Mouse (Mus musculus): ENCODE results near the gene Tprgl. TPM values are rescaled to one million over a fixed set of nuclear protein-coding genes. Genes with fewer than 3 reads are reported as not detected.
A peak's percentile ranks its signal among the peaks of the same experiment; 100 is the strongest.

Tprgl gene
- polyA plus RNA-seq, 1 experiment = 173 TPM

- TF ChIP-seq POLR2A (IDR thresholded peaks at IDR 0.05; ENCODE audit: low read depth, low read length) (no peak), CTCF (conservative IDR thresholded peaks at IDR 0.05; ENCODE audit: insufficient read depth, insufficient read length, low read depth, low read length) (peak; percentile 88)
- peaks cover 6% of the 10 kb centered on the region; the same call in 1 of the 2 replicates for H3K4me1 ChIP-seq (ENCODE audit: control insufficient read depth, insufficient read depth, low read length)
- DNase-seq = peak; percentile 70
- no peak overlapping the region for H3K27ac ChIP-seq (ENCODE audit: insufficient read depth, low read depth, low read length)
- H3K4me3 ChIP-seq (ENCODE audit: insufficient read depth, low read depth, low read length) = no peak overlapping the region
- H3K27me3 ChIP-seq (replicated peaks; ENCODE audit: control insufficient read depth, insufficient read depth, low read length) = no peaks in the 10 kb centered on the region
- H3K36me3 ChIP-seq (ENCODE audit: control insufficient read depth, insufficient read depth, low read length) = no peaks in the 10 kb centered on the region
- WGBS = 7% methylated on average over 7 of the region's 7 CpGs
Measured at GRCm38 (mm10) chr4:154163296-154163695, 2.8 kb upstream of the Tprgl start.

GRCm38 (mm10) chr4:154159961-154160537 is 417 bp downstream of the Tprgl start:
- TF ChIP-seq POLR2A (IDR thresholded peaks at IDR 0.05; ENCODE audit: low read depth, low read length) (no peak), CTCF (conservative IDR thresholded peaks at IDR 0.05; ENCODE audit: insufficient read depth, insufficient read length, low read depth, low read length) (no peak)
- no peak for DNase-seq
- WGBS = 1% methylated on average over 47 of the region's 47 CpGs

GRCm38 (mm10) chr4:154159002-154159401 is 1.5 kb downstream of the Tprgl start:
- Histone ChIP-seq H3K27ac (ENCODE audit: insufficient read depth, low read depth, low read length) (no peak overlapping the region), H3K4me1 (ENCODE audit: control insufficient read depth, insufficient read depth, low read length) (peaks cover 6% of the 10 kb centered on the region; the same call in 1 of the 2 replicates), H3K36me3 (ENCODE audit: control insufficient read depth, insufficient read depth, low read length) (no peaks in the 10 kb centered on the region), H3K4me3 (ENCODE audit: insufficient read depth, low read depth, low read length) (no peak overlapping the region; the same call in 1 of the 2 replicates), H3K27me3 (replicated peaks; ENCODE audit: control insufficient read depth, insufficient read depth, low read length) (no peaks in the 10 kb centered on the region)
- peak; percentile 88 for DNase-seq
- WGBS = 16% methylated on average over 6 of the region's 6 CpGs
- TF ChIP-seq POLR2A (IDR thresholded peaks at IDR 0.05; ENCODE audit: low read depth, low read length) (no peak), CTCF (conservative IDR thresholded peaks at IDR 0.05; ENCODE audit: insufficient read depth, insufficient read length, low read depth, low read length) (peak; percentile 97)

More at GRCm38 (mm10) chr4:154159961-154160537, 417 bp downstream of the Tprgl start:
- peaks cover 6% of the 10 kb centered on the region; the same call in 1 of the 2 replicates for H3K4me1 ChIP-seq (ENCODE audit: control insufficient read depth, insufficient read depth, low read length)
- H3K4me3 ChIP-seq (ENCODE audit: insufficient read depth, low read depth, low read length) = peak overlapping the region; percentile 85
- no peaks in the 10 kb centered on the region for H3K27me3 ChIP-seq (replicated peaks; ENCODE audit: control insufficient read depth, insufficient read depth, low read length)
- H3K36me3 ChIP-seq (ENCODE audit: control insufficient read depth, insufficient read depth, low read length) = no peaks in the 10 kb centered on the region
- peak overlapping the region; percentile 54 for H3K27ac ChIP-seq (ENCODE audit: insufficient read depth, low read depth, low read length)

GRCm38 (mm10) chr4:154157970-154158662 is 2.4 kb downstream of the Tprgl start:
- H3K4me3 ChIP-seq (ENCODE audit: insufficient read depth, low read depth, low read length) = no peak overlapping the region
- H3K27me3 ChIP-seq (replicated peaks; ENCODE audit: control insufficient read depth, insufficient read depth, low read length) = no peaks in the 10 kb centered on the region
- TF ChIP-seq CTCF (conservative IDR thresholded peaks at IDR 0.05; ENCODE audit: insufficient read depth, insufficient read length, low read depth, low read length) (no peak), POLR2A (IDR thresholded peaks at IDR 0.05; ENCODE audit: low read depth, low read length) (no peak)
- no peaks in the 10 kb centered on the region for H3K36me3 ChIP-seq (ENCODE audit: control insufficient read depth, insufficient read depth, low read length)
- H3K27ac ChIP-seq (ENCODE audit: insufficient read depth, low read depth, low read length) = no peak overlapping the region
- DNase-seq = no peak
- 92% methylated on average over 14 of the region's 14 CpGs for WGBS
- peaks cover 6% of the 10 kb centered on the region; the same call in 1 of the 2 replicates for H3K4me1 ChIP-seq (ENCODE audit: control insufficient read depth, insufficient read depth, low read length)

- WGBS = 81% methylated on average over 7 of the region's 7 CpGs
- no peaks in the 10 kb centered on the region for H3K27me3 ChIP-seq (replicated peaks; ENCODE audit: control insufficient read depth, insufficient read depth, low read length)
- TF ChIP-seq CTCF (conservative IDR thresholded peaks at IDR 0.05; ENCODE audit: insufficient read depth, insufficient read length, low read depth, low read length) (no peak), POLR2A (IDR thresholded peaks at IDR 0.05; ENCODE audit: low read depth, low read length) (no peak)
Measured at GRCm38 (mm10) chr4:154156050-154156449, 4.4 kb downstream of the Tprgl start.

GRCm38 (mm10) chr4:154154104-154154503 is 6.4 kb downstream of the Tprgl start:
- no peak overlapping the region for H3K27ac ChIP-seq (ENCODE audit: insufficient read depth, low read depth, low read length)
- 77% methylated on average over 11 of the region's 11 CpGs for WGBS
- no peaks in the 10 kb centered on the region for H3K27me3 ChIP-seq (replicated peaks; ENCODE audit: control insufficient read depth, insufficient read depth, low read length)
- TF ChIP-seq POLR2A (IDR thresholded peaks at IDR 0.05; ENCODE audit: low read depth, low read length) (no peak), CTCF (conservative IDR thresholded peaks at IDR 0.05; ENCODE audit: insufficient read depth, insufficient read length, low read depth, low read length) (no peak)
- no peaks in the 10 kb centered on the region; the same call in 1 of the 2 replicates for H3K4me1 ChIP-seq (ENCODE audit: control insufficient read depth, insufficient read depth, low read length)
- DNase-seq = no peak
- H3K4me3 ChIP-seq (ENCODE audit: insufficient read depth, low read depth, low read length) = no peak overlapping the region
- H3K36me3 ChIP-seq (ENCODE audit: control insufficient read depth, insufficient read depth, low read length) = no peaks in the 10 kb centered on the region

More at GRCm38 (mm10) chr4:154156050-154156449, 4.4 kb downstream of the Tprgl start:
- Histone ChIP-seq H3K27ac (ENCODE audit: insufficient read depth, low read depth, low read length) (no peak overlapping the region), H3K4me3 (ENCODE audit: insufficient read depth, low read depth, low read length) (no peak overlapping the region), H3K36me3 (ENCODE audit: control insufficient read depth, insufficient read depth, low read length) (no peaks in the 10 kb centered on the region), H3K4me1 (ENCODE audit: control insufficient read depth, insufficient read depth, low read length) (peaks cover 3% of the 10 kb centered on the region; the same call in 1 of the 2 replicates)
- peak; percentile 31 for DNase-seq

- no peak overlapping the region for H3K4me3 ChIP-seq (ENCODE audit: insufficient read depth, low read depth, low read length)
Measured at GRCm38 (mm10) chr4:154146342-154146741, 14.1 kb downstream of the Tprgl start.

More at GRCm38 (mm10) chr4:154146342-154146741, 14.1 kb downstream of the Tprgl start:
- Histone ChIP-seq H3K27me3 (replicated peaks; ENCODE audit: control insufficient read depth, insufficient read depth, low read length) (no peaks in the 10 kb centered on the region), H3K27ac (ENCODE audit: insufficient read depth, low read depth, low read length) (no peak overlapping the region), H3K36me3 (ENCODE audit: control insufficient read depth, insufficient read depth, low read length) (no peaks in the 10 kb centered on the region), H3K4me1 (ENCODE audit: control insufficient read depth, insufficient read depth, low read length) (peaks cover 6% of the 10 kb centered on the region; the same call in 1 of the 2 replicates)
- WGBS = 73% methylated on average over 10 of the region's 10 CpGs
- DNase-seq = no peak
- no peak for TF ChIP-seq CTCF (conservative IDR thresholded peaks at IDR 0.05; ENCODE audit: insufficient read depth, insufficient read length, low read depth, low read length)
- no peak for TF ChIP-seq POLR2A (IDR thresholded peaks at IDR 0.05; ENCODE audit: low read depth, low read length)
